Mouse (Mus musculus) liver (tissue): ENCODE measurements around the gene Olfr212.
A peak's percentile ranks its signal among the peaks of the same experiment; 100 is the strongest.
"Not testable (repeated sequence)": the region's sequence is repeated elsewhere in the genome, so short reads cannot be mapped to it uniquely, and the experiment has no call there.

ENCODE experiments used
- DNase-seq: peaks from one replicate; pipeline ENCODE4 v3.0.0-alpha.2; 2020; ENCODE audit warnings: mixed read lengths

Olfr212 gene

GRCm38 (mm10) chr6:116506302-116507003 is at the start of gene Olfr212:
Gene Olfr212 (plus strand): TSS chr6:116506516.
- not testable (repeated sequence) for DNase-seq

DNA sequence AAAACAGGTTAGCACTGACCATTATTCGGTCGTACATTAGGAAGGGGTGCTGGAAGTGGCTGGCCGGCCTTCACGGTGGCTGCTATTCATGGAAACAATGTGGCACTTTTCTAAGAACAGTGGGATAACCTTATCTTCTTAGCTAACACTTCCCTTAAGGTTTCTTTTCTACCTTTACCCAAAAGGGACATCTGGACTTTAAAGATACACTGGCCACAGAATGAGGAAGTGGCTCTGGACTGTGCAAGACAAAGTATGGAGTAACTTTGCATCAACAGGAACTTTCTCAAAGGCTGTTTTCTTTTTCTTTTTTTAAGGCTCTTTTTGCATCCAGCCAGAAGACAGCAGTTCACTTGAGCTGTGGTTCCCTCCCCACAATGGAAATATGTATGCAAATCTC is 47.6 kb upstream of the Olfr212 start:
- DNase-seq: no peak

DNA sequence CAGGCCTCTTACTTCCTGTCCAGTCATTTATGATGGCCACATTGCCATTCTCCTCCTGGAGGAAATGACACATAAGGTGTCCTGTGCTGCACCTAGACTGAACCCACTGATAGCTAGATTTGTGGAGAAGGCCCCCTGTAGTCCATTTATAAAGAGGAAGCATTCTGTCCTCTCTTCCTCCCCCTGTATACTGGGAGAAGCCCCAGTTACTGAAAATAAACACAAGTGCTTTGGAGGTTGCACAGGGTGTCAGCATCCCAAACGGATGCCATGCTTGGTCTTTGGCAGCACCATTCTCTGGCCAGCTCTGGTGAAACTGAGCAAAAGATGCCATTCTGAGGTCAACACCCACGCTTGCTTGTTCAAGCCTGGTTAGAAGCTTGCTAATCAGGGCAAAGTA is 47.1 kb upstream of the Olfr212 start:
- no peak for DNase-seq

- peak; percentile 44 for DNase-seq
Observed at GRCm38 (mm10) chr6:116460544-116461283, 45.6 kb upstream of the Olfr212 start, which contains the start of gene Alox5. Gene Alox5 (minus strand): TSS chr6:116461178.

GRCm38 (mm10) chr6:116468081-116468480 is 38.2 kb upstream of the Olfr212 start:
- no peak for DNase-seq

DNA sequence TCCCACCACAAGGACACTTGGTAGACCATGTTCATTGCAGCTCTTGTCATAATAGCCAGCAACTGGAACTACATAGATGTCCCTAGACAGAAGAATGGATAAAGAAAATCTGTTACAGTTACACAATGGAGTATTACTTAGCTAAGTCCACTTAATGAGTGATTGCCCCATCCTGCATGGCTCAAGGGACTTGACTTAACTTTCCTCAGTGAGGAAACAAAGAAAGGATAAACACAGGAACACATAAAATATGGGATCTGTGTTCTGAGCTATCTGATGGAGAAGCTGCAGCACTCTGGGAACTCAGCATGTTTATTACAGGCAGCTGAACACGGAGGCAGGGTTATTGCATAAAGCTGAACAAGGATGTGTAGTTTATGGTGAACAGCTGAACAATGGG is 21.2 kb upstream of the Olfr212 start:
- DNase-seq: no peak

GRCm38 (mm10) chr6:116486833-116487232 is 19.5 kb upstream of the Olfr212 start:
- no peak for DNase-seq

- no peak for DNase-seq
Observed at GRCm38 (mm10) chr6:116488791-116489190, 17.5 kb upstream of the Olfr212 start, which contains the start of gene Olfr211. Gene Olfr211 (plus strand): TSS chr6:116489091.

GRCm38 (mm10) chr6:116493742-116494141 is 12.6 kb upstream of the Olfr212 start:
- DNase-seq: no peak

GRCm38 (mm10) chr6:116495960-116496359 is 10.4 kb upstream of the Olfr212 start:
- DNase-seq: no peak

GRCm38 (mm10) chr6:116514832-116515231 is 8.5 kb downstream of the Olfr212 start:
- no peak for DNase-seq

GRCm38 (mm10) chr6:116538156-116538555 is 31.8 kb downstream of the Olfr212 start, which contains the start of gene Olfr213:
Gene Olfr213 (plus strand): TSS chr6:116538456.
- no peak for DNase-seq

DNA sequence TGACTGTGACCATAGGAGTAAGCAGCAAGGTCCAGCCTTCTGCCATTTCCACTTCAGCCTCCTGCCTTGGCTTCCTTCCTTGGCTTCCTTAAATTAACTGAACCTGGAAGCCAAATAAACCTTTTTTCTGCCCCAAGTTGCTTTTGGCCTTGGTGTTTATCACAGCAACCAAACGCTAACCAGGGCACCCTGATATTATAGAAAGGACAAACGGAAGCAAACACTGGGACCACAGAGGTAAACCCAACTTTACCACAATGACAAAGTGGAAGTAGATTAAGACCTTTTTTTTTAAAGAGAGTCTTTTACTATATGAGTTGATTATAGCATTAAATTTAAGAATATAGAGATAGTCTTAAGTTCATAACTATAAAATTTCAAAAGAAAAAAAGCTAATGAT is 36.2 kb downstream of the Olfr212 start:
- no peak for DNase-seq

GRCm38 (mm10) chr6:116550841-116551240 is 44.5 kb downstream of the Olfr212 start, which contains the start of gene Gm5580:
Gene Gm5580 (plus strand): TSS chr6:116551141.
- DNase-seq: not testable (repeated sequence)

DNA sequence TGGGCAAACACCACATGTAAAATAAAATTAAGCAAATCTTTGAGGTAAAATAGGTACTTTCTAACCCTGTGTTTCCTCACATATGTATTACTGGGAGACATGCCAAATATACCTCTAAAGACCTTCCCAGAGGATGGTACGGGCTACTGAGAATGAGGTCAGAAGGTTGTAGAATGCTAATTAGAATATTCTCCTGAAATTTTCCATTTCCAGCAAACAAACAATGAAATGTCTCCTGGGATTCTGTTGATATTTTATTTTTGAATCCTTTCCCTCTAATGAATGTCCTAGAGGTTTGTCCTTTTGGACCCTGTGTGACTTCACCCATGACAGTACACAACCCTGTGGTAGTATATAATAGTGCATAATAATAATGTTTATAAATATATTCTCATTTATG is 47.6 kb downstream of the Olfr212 start, which contains the start of gene Olfr214:
TSS of gene Olfr214 (plus strand) at position 301 of the 400 bp plus-strand sequence.
- no peak for DNase-seq

DNA sequence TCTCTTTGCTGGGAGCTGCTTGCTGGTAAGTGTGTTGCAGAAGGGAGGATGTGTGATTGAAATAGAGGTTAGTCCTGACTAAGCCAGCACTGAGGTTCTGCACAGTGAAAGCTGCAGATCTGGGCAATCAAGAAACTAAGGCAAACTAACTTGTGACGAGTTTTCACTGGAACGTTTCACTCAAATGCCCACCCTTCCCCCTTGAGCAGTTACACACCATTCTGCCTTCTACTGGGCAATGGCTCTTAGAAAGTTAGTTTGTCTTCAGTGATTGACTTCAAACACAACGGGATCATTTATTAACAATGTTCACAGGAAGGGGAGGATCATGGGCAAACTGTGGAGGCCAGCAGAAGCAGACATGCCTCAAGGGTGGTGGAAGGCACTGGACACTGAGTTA is 48.6 kb downstream of the Olfr212 start:
- no peak for DNase-seq
